Mouse (Mus musculus) lung, embryonic 14.5 days (tissue): ENCODE measurements around the gene Gypa. TPM values are rescaled to one million over a fixed set of nuclear protein-coding genes. Genes with fewer than 3 reads are reported as not detected.

Source experiments
- ATAC-seq: fragments of 200-750 bp; cut with Nextera tagmentation; 2 replicates; pipeline ENCODE4 v1.8.0; 2017; ENCODE audit warnings: mild to moderate bottlenecking, moderate TSS enrichment, moderate library complexity; ENCODE audit not compliant: insufficient read depth
- DNase-seq: peaks from one replicate; pipeline ENCODE4 v3.0.0-alpha.2; 2015
- H3K27ac ChIP-seq: fragments of 300-500 bp; sonication (generic); 2 replicates; pipeline ENCODE4 v1.5.1; 2014; ENCODE audit warnings: low read depth, mild to moderate bottlenecking, moderate library complexity
- H3K27me3 ChIP-seq: fragments of 300-500 bp; sonication (generic); 2 replicates; pipeline ENCODE4 v1.6.1; 2014; ENCODE audit warnings: low read length, control low read depth; ENCODE audit not compliant: insufficient read depth
- H3K36me3 ChIP-seq: fragments of 300-500 bp; sonication (generic); 2 replicates; pipeline ENCODE4 v1.6.1; 2014; ENCODE audit warnings: control low read depth; ENCODE audit not compliant: insufficient read depth
- H3K4me1 ChIP-seq: fragments of 300-500 bp; sonication (generic); 2 replicates; pipeline ENCODE4 v1.6.1; 2014; ENCODE audit warnings: antibody characterized with exemption, control low read depth; ENCODE audit not compliant: insufficient read depth
- H3K4me2 ChIP-seq: fragments of 300-500 bp; sonication (generic); 2 replicates; pipeline ENCODE4 v1.6.1; 2014; ENCODE audit warnings: mild to moderate bottlenecking
- H3K4me3 ChIP-seq: fragments of 300-500 bp; sonication (generic); 2 replicates; pipeline ENCODE4 v1.5.1; 2014; ENCODE audit warnings: low read depth, low read length
- H3K9ac ChIP-seq: fragments of 300-500 bp; sonication (generic); 2 replicates; pipeline ENCODE4 v1.6.1; 2014
- H3K9me3 ChIP-seq: fragments of 300-500 bp; sonication (generic); 2 replicates; pipeline ENCODE4 v1.6.1; 2016; ENCODE audit warnings: low read depth, low read length, control low read depth
- CTCF ChIP-seq: IDR thresholded peaks from 2 replicates; pipeline ENCODE4 v1.5.1; 2016; ENCODE audit warnings: antibody characterized with exemption, low read depth
- WGBS: fragments of 180-500 bp; shearing (Covaris S2); extraction: QIAGEN DNeasy Blood & Tissue Kit; methylation state at CpG from one replicate; pipeline ENCODE4 v1.1.7; 2014; 5-methylcytosine and 5-hydroxymethylcytosine counted together
- polyA plus RNA-seq: library from polyadenylated mRNA; unstranded; fragments of >200 nt; fragmentation: Nextera tagmentation; extraction: Ambion mirVana; gene quantifications from 2 replicates; pipeline ENCODE4 v1.2.1, GENCODE M21; 2014

The Gypa gene
- polyA plus RNA-seq, 1 experiment from 2014 or later, result 6.3 TPM

DNA sequence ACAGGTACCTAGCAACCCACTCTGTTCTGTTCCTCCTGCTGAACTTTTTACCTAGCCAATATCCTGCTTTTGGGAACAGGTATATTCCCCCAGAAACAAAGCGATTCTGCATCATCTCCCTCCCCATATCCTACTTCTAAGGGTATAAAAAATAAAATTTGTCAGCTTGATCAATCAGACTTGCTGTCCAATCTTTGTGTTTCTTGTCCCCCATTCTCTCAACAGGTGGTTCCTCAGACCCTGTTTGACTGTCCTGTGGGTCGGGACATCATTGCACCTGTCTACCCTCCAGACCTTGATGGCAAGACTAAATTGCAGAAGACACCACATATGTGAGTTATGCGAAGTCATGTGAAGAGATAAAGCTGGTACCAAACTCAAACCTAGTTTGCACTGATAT, 48.3 kb downstream of the Gypa start:
- Histone ChIP-seq H3K4me1 (no peaks in the 10 kb centered on the region), H3K27me3 (no peaks in the 10 kb centered on the region), H3K27ac (no peak overlapping the region), H3K9me3 (peaks cover 4% of the 10 kb centered on the region; the same call in 1 of the 2 replicates), H3K4me2 (no peak overlapping the region), H3K4me3 (no peak overlapping the region), H3K36me3 (no peaks in the 10 kb centered on the region), H3K9ac (no peak overlapping the region)
- no peak for TF ChIP-seq CTCF
- DNase-seq (peak; percentile 3), ATAC-seq (no peak)
- WGBS, result 89% methylated on average over 3 of the region's 3 CpGs

DNA sequence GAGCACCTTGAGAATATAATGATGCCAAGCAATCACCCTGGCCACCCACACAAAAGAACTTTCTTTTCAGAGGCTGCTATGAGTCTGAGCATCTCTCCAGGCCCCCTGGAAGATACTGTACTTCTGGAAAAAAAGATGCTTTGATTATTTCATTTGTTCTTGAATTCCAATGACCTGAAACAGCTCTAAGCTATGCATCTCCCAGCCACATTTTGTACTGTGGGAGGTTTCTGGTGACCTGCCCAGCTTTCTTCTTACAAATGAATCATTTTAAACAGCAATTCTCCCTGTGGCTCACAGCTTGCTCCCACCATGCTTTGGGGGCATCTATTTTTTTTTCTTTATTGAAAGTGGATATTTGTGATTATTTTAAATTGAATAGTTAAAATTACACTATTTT, 56.9 kb downstream of the Gypa start:
- Histone ChIP-seq H3K27ac (no peak overlapping the region), H3K4me3 (no peak overlapping the region), H3K27me3 (no peaks in the 10 kb centered on the region), H3K4me2 (no peak overlapping the region), H3K4me1 (no peaks in the 10 kb centered on the region), H3K9me3 (no peaks in the 10 kb centered on the region), H3K36me3 (no peaks in the 10 kb centered on the region), H3K9ac (no peak overlapping the region)
- ATAC-seq, result no peak
- DNase-seq, result no peak
- TF ChIP-seq CTCF, result no peak

DNA sequence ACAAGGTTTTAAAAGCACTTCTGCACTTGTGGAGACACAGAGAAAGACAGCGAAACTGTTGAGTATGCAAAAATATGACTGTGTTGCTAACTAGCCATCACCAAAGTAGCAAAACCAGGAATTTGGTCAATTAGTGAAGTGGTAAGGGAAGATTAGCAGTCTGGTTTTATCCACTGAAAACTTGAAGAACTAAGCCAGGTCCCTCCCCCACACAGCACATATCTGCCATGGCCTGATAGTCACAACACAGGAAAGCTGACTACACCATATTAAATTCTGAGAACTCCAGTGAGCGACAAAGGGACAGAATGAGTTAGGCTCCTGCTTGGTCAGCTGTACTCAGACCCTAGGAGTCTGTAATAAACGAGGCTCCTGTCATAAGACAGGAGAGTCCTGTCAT, 57.7 kb downstream of the Gypa start:
- Histone ChIP-seq H3K4me3 (no peak overlapping the region), H3K4me1 (no peaks in the 10 kb centered on the region), H3K27me3 (no peaks in the 10 kb centered on the region), H3K9me3 (no peaks in the 10 kb centered on the region), H3K9ac (no peak overlapping the region), H3K36me3 (no peaks in the 10 kb centered on the region), H3K27ac (no peak overlapping the region), H3K4me2 (no peak overlapping the region)
- WGBS, result 65% methylated on average over 3 of the region's 3 CpGs
- no peak for TF ChIP-seq CTCF
- no peak for ATAC-seq
- DNase-seq, result no peak

DNA sequence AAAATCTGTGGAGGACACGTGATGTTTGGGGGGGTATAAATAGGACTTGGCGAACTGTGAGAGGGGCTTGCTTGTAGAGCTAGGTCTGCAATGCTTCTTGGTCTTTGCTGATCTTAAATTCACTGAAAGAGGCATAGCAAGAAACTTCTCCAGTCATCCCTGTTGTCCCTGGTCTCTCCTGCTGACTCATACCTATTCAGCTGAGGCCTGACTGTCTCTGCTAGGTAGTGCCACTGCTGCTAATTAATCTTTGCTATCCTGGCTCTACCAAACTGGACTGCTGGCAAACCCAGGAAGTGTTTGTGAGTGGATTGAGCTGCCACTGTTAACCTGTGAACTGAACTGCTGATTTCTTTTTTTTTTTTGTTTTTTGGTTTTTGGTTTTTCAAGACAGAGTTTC, 61.4 kb downstream of the Gypa start:
- DNase-seq (no peak), ATAC-seq (no peak)
- Histone ChIP-seq H3K27ac (no peak overlapping the region), H3K27me3 (no peaks in the 10 kb centered on the region), H3K4me1 (no peaks in the 10 kb centered on the region), H3K9ac (no peak overlapping the region), H3K4me2 (no peak overlapping the region), H3K36me3 (no peaks in the 10 kb centered on the region), H3K9me3 (no peaks in the 10 kb centered on the region), H3K4me3 (no peak overlapping the region)
- WGBS, result 86% methylated on average over 2 of the region's 2 CpGs
- no peak for TF ChIP-seq CTCF

Other genes with a start within 250 kb of the Gypa start
- gene Frem3, start 117.3 kb downstream of the Gypa start, polyA plus RNA-seq, result 0.11 and 0.41 TPM in 2 replicates
- 103 and 106 TPM in 2 replicates for gene Smarca5, start 245.7 kb downstream of the Gypa start, polyA plus RNA-seq